21 mouse cellular contexts compared by ENCODE assay signal in genomic region chr14:47319362-47319761, GRCm38 (mm10). TPM values are rescaled to one million over a fixed set of nuclear protein-coding genes. Genes with fewer than 3 reads are reported as not detected.
DNase-seq lines count a peak whose midpoint lies in the region; ATAC-seq and TF ChIP-seq lines count a peak whose summit lies in the region.
"Had no signal": no experiment of that assay in that cellular context is flagged by ENCODE, and none has a peak within 500 bp of the region (broad histone marks: within the 10 kb centered on the region; RNA-seq: fewer than 3 reads in every experiment).

No protein-coding gene starts in this region.

- no peak overlapping the region for H3K4me3 ChIP-seq in heart, embryonic 10.5 days
- H3K4me3 ChIP-seq in heart, embryonic 12.5 days, result no peak overlapping the region
- no peak overlapping the region for H3K4me3 ChIP-seq in liver, embryonic 12.5 days
- H3K4me3 ChIP-seq in liver, embryonic 11.5 days (ENCODE audit: low read depth, low read length), result no peak overlapping the region
- H3K4me3 ChIP-seq in liver, embryonic 15.5 days (replicated peaks), result no peak overlapping the region
- H3K4me3 ChIP-seq in stomach, postnatal 0 days (ENCODE audit: low read depth, low read length), result no peak overlapping the region
- H3K4me3 ChIP-seq in midbrain, embryonic 15.5 days, result no peak overlapping the region
- H3K4me3 ChIP-seq: embryonic facial prominence, embryonic 10.5 days; embryonic facial prominence, embryonic 12.5 days; forebrain, embryonic 13.5 days; forebrain, embryonic 15.5 days had no signal

- no peak for ATAC-seq in heart, embryonic 12.5 days (ENCODE audit: insufficient number of reproducible peaks, low FRiP score)
- no peak for ATAC-seq in liver, embryonic 12.5 days
- no peak for ATAC-seq in liver, embryonic 11.5 days (replicated peaks; ENCODE audit: low FRiP score)
- ATAC-seq in liver, embryonic 15.5 days (ENCODE audit: insufficient read depth), result no peak
- peak; percentile 79 for ATAC-seq in stomach, postnatal 0 days (ENCODE audit: low FRiP score, low TSS enrichment)
- ATAC-seq in midbrain, embryonic 15.5 days (replicated peaks), result no peak
- ATAC-seq: activated CD4-positive, CD25-positive, alpha-beta regulatory T cell, adult 4 months; forebrain, embryonic 13.5 days; forebrain, embryonic 15.5 days; Patski had no signal

- no peaks in the 10 kb centered on the region for H3K27me3 ChIP-seq in heart, embryonic 10.5 days (ENCODE audit: insufficient read depth, poor library complexity, severe bottlenecking)
- H3K27me3 ChIP-seq in heart, embryonic 12.5 days (replicated peaks), result no peaks in the 10 kb centered on the region
- no peaks in the 10 kb centered on the region for H3K27me3 ChIP-seq in liver, embryonic 12.5 days (replicated peaks)
- no peaks in the 10 kb centered on the region for H3K27me3 ChIP-seq in liver, embryonic 11.5 days (replicated peaks; ENCODE audit: control insufficient read depth, insufficient read depth, low read length)
- no peaks in the 10 kb centered on the region for H3K27me3 ChIP-seq in liver, embryonic 15.5 days
- H3K27me3 ChIP-seq in stomach, postnatal 0 days (ENCODE audit: control insufficient read depth, insufficient read depth, low read length), result no peaks in the 10 kb centered on the region
- H3K27me3 ChIP-seq in midbrain, embryonic 15.5 days (replicated peaks), result no peaks in the 10 kb centered on the region
- H3K27me3 ChIP-seq: embryonic facial prominence, embryonic 12.5 days; forebrain, embryonic 13.5 days; forebrain, embryonic 15.5 days; Patski had no signal

- no peak for TF ChIP-seq EP300 in stomach, postnatal 0 days (optimal IDR thresholded peaks at IDR 0.05)

- no peak overlapping the region for H3K4me2 ChIP-seq in heart, embryonic 12.5 days
- H3K4me2 ChIP-seq in liver, embryonic 12.5 days, result no peak overlapping the region
- H3K4me2 ChIP-seq in liver, embryonic 11.5 days, result no peak overlapping the region
- H3K4me2 ChIP-seq in liver, embryonic 15.5 days, result no peak overlapping the region
- no peak overlapping the region for H3K4me2 ChIP-seq in stomach, postnatal 0 days (replicated peaks; ENCODE audit: low read depth)
- no peak overlapping the region for H3K4me2 ChIP-seq in midbrain, embryonic 15.5 days
- H3K4me2 ChIP-seq: embryonic facial prominence, embryonic 12.5 days; forebrain, embryonic 13.5 days; forebrain, embryonic 15.5 days had no signal

- H3K4me1 ChIP-seq in heart, embryonic 10.5 days, result no peaks in the 10 kb centered on the region
- H3K4me1 ChIP-seq in heart, embryonic 12.5 days (replicated peaks), result no peaks in the 10 kb centered on the region
- H3K4me1 ChIP-seq in liver, embryonic 12.5 days, result peaks cover 30% of the 10 kb centered on the region
- peaks cover 6% of the 10 kb centered on the region for H3K4me1 ChIP-seq in liver, embryonic 11.5 days (replicated peaks; ENCODE audit: control insufficient read depth, insufficient read depth, low read length)
- peaks cover 33% of the 10 kb centered on the region for H3K4me1 ChIP-seq in liver, embryonic 15.5 days (replicated peaks)
- H3K4me1 ChIP-seq in stomach, postnatal 0 days (replicated peaks; ENCODE audit: control insufficient read depth, insufficient read depth), result no peaks in the 10 kb centered on the region
- no peaks in the 10 kb centered on the region for H3K4me1 ChIP-seq in midbrain, embryonic 15.5 days
- H3K4me1 ChIP-seq: embryonic facial prominence, embryonic 10.5 days; embryonic facial prominence, embryonic 12.5 days; forebrain, embryonic 13.5 days; forebrain, embryonic 15.5 days had no signal

- H3K9ac ChIP-seq in heart, embryonic 12.5 days, result no peak overlapping the region
- H3K9ac ChIP-seq in liver, embryonic 12.5 days, result no peak overlapping the region
- H3K9ac ChIP-seq in liver, embryonic 11.5 days (ENCODE audit: low read depth, low read length), result no peak overlapping the region
- no peak overlapping the region for H3K9ac ChIP-seq in liver, embryonic 15.5 days
- no peak overlapping the region for H3K9ac ChIP-seq in stomach, postnatal 0 days (ENCODE audit: low read length)
- H3K9ac ChIP-seq in midbrain, embryonic 15.5 days, result no peak overlapping the region
- H3K9ac ChIP-seq: embryonic facial prominence, embryonic 12.5 days; forebrain, embryonic 13.5 days; forebrain, embryonic 15.5 days had no signal

- 96% methylated on average over 5 of the region's 5 CpGs for WGBS in heart, embryonic 10.5 days
- WGBS in heart, embryonic 12.5 days, result 89% methylated on average over 5 of the region's 5 CpGs
- 79% methylated on average over 5 of the region's 5 CpGs for whole genome bisulfite sequencing in liver, embryonic 12.5 days (ENCODE audit: insufficient replicate concordance)
- WGBS in liver, embryonic 11.5 days, result 92% methylated on average over 5 of the region's 5 CpGs
- 76% methylated on average over 5 of the region's 5 CpGs for WGBS in liver, embryonic 15.5 days (ENCODE audit: insufficient replicate concordance)
- WGBS in stomach, postnatal 0 days, result 71% methylated on average over 5 of the region's 5 CpGs
- WGBS in midbrain, embryonic 15.5 days, result 93% methylated on average over 5 of the region's 5 CpGs

- H3K27ac ChIP-seq in heart, embryonic 10.5 days, result no peak overlapping the region
- H3K27ac ChIP-seq in heart, embryonic 12.5 days (ENCODE audit: poor library complexity, severe bottlenecking), result no peak overlapping the region
- H3K27ac ChIP-seq in liver, embryonic 12.5 days, result peak overlapping the region; percentile 71; the same call in 1 of the 2 replicates
- H3K27ac ChIP-seq in liver, embryonic 11.5 days (ENCODE audit: low read depth, low read length), result no peak overlapping the region
- peak overlapping the region; percentile 68 for H3K27ac ChIP-seq in liver, embryonic 15.5 days (replicated peaks)
- no peak overlapping the region for H3K27ac ChIP-seq in stomach, postnatal 0 days (replicated peaks)
- H3K27ac ChIP-seq in midbrain, embryonic 15.5 days, result no peak overlapping the region
- H3K27ac ChIP-seq: embryonic facial prominence, embryonic 10.5 days; embryonic facial prominence, embryonic 12.5 days; forebrain, embryonic 13.5 days; forebrain, embryonic 15.5 days had no signal

- peak; percentile 16 for DNase-seq in heart, embryonic 10.5 days (ENCODE audit: low spot score)
- no peak for DNase-seq in liver, embryonic 11.5 days (ENCODE audit: low spot score)
- DNase-seq in liver, result no peak
- no peak for DNase-seq in stomach, postnatal 0 days (ENCODE audit: low spot score)
- DNase-seq: adrenal gland, adult 8-10 months; adrenal gland, postnatal 36 days; cerebellum, adult 11-12 months; cerebellum, adult 2 months; cerebellum, adult 9-10 months; cerebellum, postnatal 10 days; cerebellum, postnatal 25 days had no signal

- TF ChIP-seq CTCF in stomach, postnatal 0 days (IDR thresholded peaks at IDR 0.05; ENCODE audit: low read depth), result no peak

- peaks cover 68% of the 10 kb centered on the region for H3K36me3 ChIP-seq in heart, embryonic 10.5 days
- peaks cover 49% of the 10 kb centered on the region for H3K36me3 ChIP-seq in heart, embryonic 12.5 days
- H3K36me3 ChIP-seq in liver, embryonic 12.5 days, result peaks cover 71% of the 10 kb centered on the region
- H3K36me3 ChIP-seq in liver, embryonic 11.5 days (ENCODE audit: control insufficient read depth, insufficient read depth, low read length), result peaks cover 18% of the 10 kb centered on the region; the same call in 1 of the 2 replicates
- peaks cover 59% of the 10 kb centered on the region for H3K36me3 ChIP-seq in liver, embryonic 15.5 days (replicated peaks)
- H3K36me3 ChIP-seq in stomach, postnatal 0 days (ENCODE audit: control insufficient read depth, insufficient read depth, low read length), result peaks cover 5% of the 10 kb centered on the region; the same call in 1 of the 2 replicates
- H3K36me3 ChIP-seq in midbrain, embryonic 15.5 days (replicated peaks), result peaks cover under 1% of the 10 kb centered on the region; the same call in 1 of the 2 replicates

- no peaks in the 10 kb centered on the region for H3K9me3 ChIP-seq in heart, embryonic 10.5 days
- H3K9me3 ChIP-seq in heart, embryonic 12.5 days (replicated peaks), result no peaks in the 10 kb centered on the region
- no peaks in the 10 kb centered on the region for H3K9me3 ChIP-seq in liver, embryonic 12.5 days (replicated peaks)
- no peaks in the 10 kb centered on the region for H3K9me3 ChIP-seq in liver, embryonic 11.5 days (ENCODE audit: control insufficient read depth, low read length)
- no peaks in the 10 kb centered on the region for H3K9me3 ChIP-seq in liver, embryonic 15.5 days (replicated peaks)
- no peaks in the 10 kb centered on the region for H3K9me3 ChIP-seq in stomach, postnatal 0 days (ENCODE audit: control insufficient read depth, low read length)
- H3K9me3 ChIP-seq in midbrain, embryonic 15.5 days, result no peaks in the 10 kb centered on the region
- H3K9me3 ChIP-seq: embryonic facial prominence, embryonic 10.5 days; embryonic facial prominence, embryonic 12.5 days; forebrain, embryonic 13.5 days; forebrain, embryonic 15.5 days had no signal

RNA-seq across cellular contexts. Expression of gene Mapk1ip1l, which starts 21.3 kb away (rescaled TPM):
- polyA plus RNA-seq in heart, embryonic 10.5 days (2016; fragmentation: Nextera tagmentation; extraction: Ambion mirVana), result 79.9 and 82.1 TPM in 2 replicates
- 69.0 and 71.7 TPM in 2 replicates for polyA plus RNA-seq in heart, embryonic 12.5 days (2016; fragmentation: Nextera tagmentation; extraction: Ambion mirVana)
- polyA plus RNA-seq in liver, embryonic 12.5 days (2016; fragmentation: Nextera tagmentation; extraction: Ambion mirVana), result 45.1 and 49.6 TPM in 2 replicates
- 84.7 and 88.8 TPM in 2 replicates for polyA plus RNA-seq in liver, embryonic 11.5 days (2014; fragmentation: Nextera tagmentation; extraction: Ambion mirVana)
- polyA plus RNA-seq in liver, embryonic 15.5 days (2015; fragmentation: Nextera tagmentation; extraction: Ambion mirVana), result 27.0 and 28.0 TPM in 2 replicates
- 21.3 and 22.4 TPM in 2 replicates for polyA plus RNA-seq in stomach, postnatal 0 days (2015; fragmentation: Nextera tagmentation; extraction: Ambion mirVana)
- polyA plus RNA-seq in midbrain, embryonic 15.5 days (2015; fragmentation: Nextera tagmentation; extraction: Ambion mirVana), result 47.5 and 49.3 TPM in 2 replicates

RNA-seq across cellular contexts. Expression of gene Socs4, which starts 42.6 kb away (rescaled TPM):
- polyA plus RNA-seq in heart, embryonic 10.5 days (2016; fragmentation: Nextera tagmentation; extraction: Ambion mirVana), result 2.0 and 3.3 TPM in 2 replicates
- 2.4 and 3.0 TPM in 2 replicates for polyA plus RNA-seq in heart, embryonic 12.5 days (2016; fragmentation: Nextera tagmentation; extraction: Ambion mirVana)
- 3.0 and 4.3 TPM in 2 replicates for polyA plus RNA-seq in liver, embryonic 12.5 days (2016; fragmentation: Nextera tagmentation; extraction: Ambion mirVana)
- polyA plus RNA-seq in liver, embryonic 11.5 days (2014; fragmentation: Nextera tagmentation; extraction: Ambion mirVana), result 4.6 and 4.8 TPM in 2 replicates
- polyA plus RNA-seq in liver, embryonic 15.5 days (2015; fragmentation: Nextera tagmentation; extraction: Ambion mirVana), result 2.0 and 2.5 TPM in 2 replicates
- 2.5 and 2.9 TPM in 2 replicates for polyA plus RNA-seq in stomach, postnatal 0 days (2015; fragmentation: Nextera tagmentation; extraction: Ambion mirVana)
- 2.0 and 2.4 TPM in 2 replicates for polyA plus RNA-seq in midbrain, embryonic 15.5 days (2015; fragmentation: Nextera tagmentation; extraction: Ambion mirVana)

RNA-seq across cellular contexts. Expression of gene Wdhd1, which starts 42.7 kb away (rescaled TPM):
- polyA plus RNA-seq in heart, embryonic 10.5 days (2016; fragmentation: Nextera tagmentation; extraction: Ambion mirVana), result 31.8 and 35.9 TPM in 2 replicates
- polyA plus RNA-seq in heart, embryonic 12.5 days (2016; fragmentation: Nextera tagmentation; extraction: Ambion mirVana), result 22.9 and 23.1 TPM in 2 replicates
- 58.1 and 58.9 TPM in 2 replicates for polyA plus RNA-seq in liver, embryonic 12.5 days (2016; fragmentation: Nextera tagmentation; extraction: Ambion mirVana)
- polyA plus RNA-seq in liver, embryonic 11.5 days (2014; fragmentation: Nextera tagmentation; extraction: Ambion mirVana), result 65.7 and 68.8 TPM in 2 replicates
- 32.3 and 33.7 TPM in 2 replicates for polyA plus RNA-seq in liver, embryonic 15.5 days (2015; fragmentation: Nextera tagmentation; extraction: Ambion mirVana)
- polyA plus RNA-seq in stomach, postnatal 0 days (2015; fragmentation: Nextera tagmentation; extraction: Ambion mirVana), result 5.2 TPM in 2 replicates
- 17.3 and 18.1 TPM in 2 replicates for polyA plus RNA-seq in midbrain, embryonic 15.5 days (2015; fragmentation: Nextera tagmentation; extraction: Ambion mirVana)

RNA-seq across cellular contexts. Expression of gene Lgals3, which starts 48.2 kb away (rescaled TPM):
- 1.4 and 2.2 TPM in 2 replicates for polyA plus RNA-seq in heart, embryonic 10.5 days (2016; fragmentation: Nextera tagmentation; extraction: Ambion mirVana)
- 1.7 and 1.9 TPM in 2 replicates for polyA plus RNA-seq in heart, embryonic 12.5 days (2016; fragmentation: Nextera tagmentation; extraction: Ambion mirVana)
- polyA plus RNA-seq in liver, embryonic 12.5 days (2016; fragmentation: Nextera tagmentation; extraction: Ambion mirVana), result 13.7 and 14.6 TPM in 2 replicates
- 21.2 and 21.6 TPM in 2 replicates for polyA plus RNA-seq in liver, embryonic 11.5 days (2014; fragmentation: Nextera tagmentation; extraction: Ambion mirVana)
- polyA plus RNA-seq in liver, embryonic 15.5 days (2015; fragmentation: Nextera tagmentation; extraction: Ambion mirVana), result 43.1 and 47.0 TPM in 2 replicates
- 359 and 387 TPM in 2 replicates for polyA plus RNA-seq in stomach, postnatal 0 days (2015; fragmentation: Nextera tagmentation; extraction: Ambion mirVana)
- polyA plus RNA-seq in midbrain, embryonic 15.5 days (2015; fragmentation: Nextera tagmentation; extraction: Ambion mirVana), result 3.6 and 3.8 TPM in 2 replicates

Comparison
In these comparisons a context has a peak if more than half of its experiments do, and no peak if none do; other contexts are left out.
1. H3K27ac ChIP-seq: peak in liver, embryonic 12.5 days (single experiment) and liver, embryonic 15.5 days (single experiment); none in heart, embryonic 10.5 days (single experiment), heart, embryonic 12.5 days (single experiment), liver, embryonic 11.5 days (single experiment), stomach, postnatal 0 days (single experiment) and midbrain, embryonic 15.5 days (single experiment).